Mouse (Mus musculus) thymus, adult 2 months (tissue): ENCODE results near the gene Ethe1. TPM values are rescaled to one million over a fixed set of nuclear protein-coding genes. Genes with fewer than 3 reads are reported as not detected.

Source experiments
- DNase-seq: peaks from one replicate; pipeline ENCODE4 v3.0.0; 2021
- H3K27ac ChIP-seq: fragments of 200-500 bp; 2 replicates; pipeline ENCODE4 v1.5.1; 2012; ENCODE audit warnings: low read length, control low read depth; ENCODE audit not compliant: control insufficient read depth, insufficient read depth
- H3K27me3 ChIP-seq: fragments of 200-500 bp; 2 replicates; pipeline ENCODE4 v1.6.1; 2012; ENCODE audit warnings: mild to moderate bottlenecking, low read length, moderate library complexity, mixed read lengths; ENCODE audit not compliant: control insufficient read depth, insufficient read depth
- H3K36me3 ChIP-seq: fragments of 200-500 bp; 2 replicates; pipeline ENCODE4 v1.6.1; 2012; ENCODE audit warnings: mild to moderate bottlenecking, low read length, moderate library complexity; ENCODE audit not compliant: control insufficient read depth, insufficient read depth
- H3K4me1 ChIP-seq: fragments of 200-500 bp; replicated peaks from 2 replicates; pipeline ENCODE4 v1.6.1; 2012; ENCODE audit warnings: low read length; ENCODE audit not compliant: control insufficient read depth, insufficient read depth
- H3K4me3 ChIP-seq: fragments of 200-500 bp; 2 replicates; pipeline ENCODE4 v1.5.1; 2012; ENCODE audit warnings: mild to moderate bottlenecking, low read length, control low read depth, moderate library complexity; ENCODE audit not compliant: control insufficient read depth, insufficient read depth
- CTCF ChIP-seq: fragments of 200-500 bp; IDR thresholded peaks from 2 replicates; pipeline ENCODE4 v1.5.1; 2012; ENCODE audit warnings: mild to moderate bottlenecking, control low read depth, low read length, moderate library complexity, borderline replicate concordance; ENCODE audit not compliant: control insufficient read depth, poor library complexity, insufficient read depth; ENCODE audit errors: extremely low read depth
- POLR2A ChIP-seq: fragments of 200-500 bp; IDR thresholded peaks from 2 replicates; pipeline ENCODE4 v1.6.1; 2012; ENCODE audit warnings: mild to moderate bottlenecking, low read length, control low read depth, moderate library complexity; ENCODE audit not compliant: control insufficient read depth, poor library complexity, insufficient read depth; ENCODE audit errors: extremely low read depth
- WGBS: fragments of 180-500 bp; shearing (Covaris S2); methylation state at CpG from one replicate; pipeline ENCODE4 v1.1.7; 2018; 5-methylcytosine and 5-hydroxymethylcytosine counted together
- polyA plus RNA-seq: library from polyadenylated mRNA; depleted of rRNA; stranded (reverse); fragments of >200 nt; gene quantifications from 2 replicates; pipeline ENCODE4 v1.2.3, GENCODE M21; 2012; rRNA removed

Ethe1 gene
- polyA plus RNA-seq: 43.3 and 45.9 TPM in 2 replicates

DNA sequence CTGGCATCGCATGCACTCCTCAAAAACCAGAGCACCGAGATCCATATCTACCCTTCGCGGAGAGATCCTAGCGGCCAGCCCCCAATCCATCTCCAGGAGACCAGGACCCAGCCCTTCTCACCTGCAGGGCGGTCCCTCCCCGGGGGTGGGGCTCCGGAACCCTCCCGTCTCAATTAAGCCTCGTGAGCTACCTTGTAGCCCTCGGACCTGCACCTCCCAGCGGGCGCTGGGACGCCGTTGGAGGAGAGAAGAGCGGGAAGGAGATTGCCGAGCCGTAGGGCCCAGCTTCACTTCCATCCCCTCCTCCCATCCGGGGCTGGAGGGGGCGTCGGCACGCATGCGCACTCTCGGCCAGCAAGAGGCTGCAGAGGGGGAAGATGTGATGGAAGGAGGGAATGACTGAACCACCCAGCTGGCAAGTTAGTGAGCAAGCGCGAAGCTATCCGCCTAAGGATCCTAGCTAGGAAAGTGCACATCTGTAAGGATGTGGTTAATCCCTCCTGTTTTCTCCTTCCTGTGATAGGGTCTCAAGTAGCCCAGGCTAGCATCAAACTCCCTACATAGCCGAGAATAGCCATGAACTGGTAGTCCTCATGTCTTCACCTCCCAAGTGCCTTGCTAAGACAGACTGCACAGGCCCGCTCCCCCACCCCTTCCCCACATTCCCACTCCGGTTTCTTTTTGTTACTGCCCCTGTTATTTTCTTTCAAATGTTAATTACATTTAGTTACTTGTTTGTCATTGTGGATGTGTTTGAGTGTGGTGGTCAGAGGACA is at the start of gene Ethe1, which contains the start of gene Zfp575:
TSS of gene Ethe1 (plus strand) at position 214 of the 776 bp plus-strand sequence.
TSS of gene Zfp575 (minus strand) at position 312 of the 776 bp plus-strand sequence.
- Histone ChIP-seq H3K4me1 (peaks cover 13% of the 10 kb centered on the region), H3K27ac (no peak within 1 kb of the TSS), H3K4me3 (peak within 1 kb of the TSS; percentile 29), H3K36me3 (no peaks in the 10 kb centered on the region), H3K27me3 (no peaks in the 10 kb centered on the region)
- WGBS: 19% methylated on average over 30 of the region's 30 CpGs
- no peak for TF ChIP-seq CTCF
- no peak for TF ChIP-seq POLR2A
- peak; percentile 60 for DNase-seq

DNA sequence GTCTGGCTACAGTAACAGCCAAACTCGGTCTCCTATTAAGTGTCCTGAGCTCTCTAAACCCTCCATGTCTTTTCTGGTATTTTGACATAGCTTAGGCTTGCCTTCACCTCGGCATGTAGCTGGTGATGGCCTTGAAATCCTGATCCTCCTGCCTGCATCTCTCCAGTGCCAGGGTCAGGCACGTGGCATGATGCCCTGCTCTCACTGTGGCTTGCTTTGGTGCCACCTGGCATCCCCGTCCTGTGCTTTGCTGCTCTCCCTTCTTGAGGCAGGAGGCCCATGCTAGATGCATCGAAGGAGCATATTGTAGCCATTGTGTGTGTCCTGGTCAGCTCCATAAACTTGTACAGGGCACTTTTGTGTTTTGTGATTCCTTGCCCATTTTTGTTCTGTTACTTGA is 49.8 kb upstream of the Ethe1 start:
- Histone ChIP-seq H3K36me3 (peaks cover 7% of the 10 kb centered on the region; the same call in 1 of the 2 replicates), H3K4me3 (no peak overlapping the region), H3K27ac (no peak overlapping the region), H3K4me1 (no peaks in the 10 kb centered on the region), H3K27me3 (no peaks in the 10 kb centered on the region)
- no peak for TF ChIP-seq CTCF
- no peak for TF ChIP-seq POLR2A
- DNase-seq: no peak
- 80% methylated on average over 5 of the region's 5 CpGs for WGBS

DNA sequence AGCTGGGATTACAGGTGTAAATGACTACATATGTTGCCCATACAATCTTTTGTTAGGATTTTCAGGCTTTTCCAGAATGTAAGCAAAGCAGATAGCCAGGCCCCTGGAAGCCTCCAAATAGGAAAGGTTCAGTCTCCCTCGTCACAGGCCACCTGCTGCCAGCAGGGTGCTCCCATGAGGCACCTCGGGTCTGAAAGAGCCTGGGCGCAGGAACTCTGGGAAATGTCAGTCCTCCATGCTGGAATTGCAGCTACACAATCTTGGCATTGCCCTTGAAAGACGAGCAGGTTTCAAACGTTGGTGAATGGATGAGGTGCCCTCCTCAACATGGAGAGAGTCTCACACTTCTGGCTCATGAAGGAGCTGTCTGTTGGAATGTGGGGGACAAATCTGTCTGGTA is 49.2 kb upstream of the Ethe1 start:
- Histone ChIP-seq H3K4me3 (no peak overlapping the region), H3K36me3 (peaks cover 7% of the 10 kb centered on the region; the same call in 1 of the 2 replicates), H3K27ac (no peak overlapping the region), H3K4me1 (no peaks in the 10 kb centered on the region), H3K27me3 (no peaks in the 10 kb centered on the region)
- TF ChIP-seq POLR2A: no peak
- no peak for TF ChIP-seq CTCF
- DNase-seq: no peak
- 58% methylated on average over 5 of the region's 5 CpGs for WGBS

DNA sequence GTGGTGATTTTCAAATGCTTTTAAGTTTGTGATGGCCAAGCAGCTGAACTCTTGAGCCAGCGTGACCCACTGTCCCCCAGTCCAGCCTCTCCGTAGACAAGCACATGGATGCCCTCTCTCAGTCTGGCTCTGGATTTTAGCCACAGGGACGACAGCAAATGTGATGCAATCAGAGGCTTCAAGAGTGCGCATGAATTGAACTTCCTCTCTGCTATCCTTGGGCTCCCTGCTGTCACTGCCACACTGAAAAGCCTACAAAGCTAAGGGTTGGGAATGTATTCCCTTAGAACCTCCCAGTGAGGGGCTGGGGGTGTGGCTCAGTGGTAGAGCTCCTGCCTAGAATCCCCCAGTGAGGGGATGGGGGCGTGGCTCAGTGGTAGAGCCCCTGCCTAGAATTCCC is 48.6 kb upstream of the Ethe1 start:
- no peak for TF ChIP-seq POLR2A
- no peak for TF ChIP-seq CTCF
- Histone ChIP-seq H3K4me1 (no peaks in the 10 kb centered on the region), H3K36me3 (peaks cover 5% of the 10 kb centered on the region; the same call in 1 of the 2 replicates), H3K4me3 (no peak overlapping the region), H3K27ac (no peak overlapping the region), H3K27me3 (no peaks in the 10 kb centered on the region)
- no peak for DNase-seq
- WGBS: 85% methylated on average over 5 of the region's 5 CpGs

DNA sequence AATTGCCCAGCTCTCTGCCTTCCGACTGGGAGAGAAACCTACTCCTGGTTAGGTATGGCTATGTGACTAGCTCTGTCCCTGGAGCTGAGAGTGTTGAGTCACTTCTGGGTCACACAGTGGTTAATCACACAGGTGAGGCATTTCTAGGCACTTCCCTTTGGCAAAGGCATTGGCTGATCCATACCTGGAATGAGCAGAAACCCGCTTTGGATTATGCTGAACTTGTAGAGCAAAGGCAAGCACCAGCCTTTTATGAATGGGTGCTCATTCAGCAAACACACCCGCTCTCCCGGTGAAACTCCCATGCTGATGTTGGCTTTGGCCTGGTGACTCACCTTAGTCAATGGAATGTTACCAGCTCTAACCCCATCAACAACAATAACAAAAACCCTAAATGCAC is 47.7 kb upstream of the Ethe1 start:
- no peaks in the 10 kb centered on the region for H3K36me3 ChIP-seq
- TF ChIP-seq POLR2A: no peak
- TF ChIP-seq CTCF: no peak
- no peaks in the 10 kb centered on the region for H3K27me3 ChIP-seq
- H3K4me3 ChIP-seq: no peak overlapping the region
- WGBS: 95% methylated on average over 4 of the region's 4 CpGs
- H3K27ac ChIP-seq: no peak overlapping the region
- no peak for DNase-seq
- H3K4me1 ChIP-seq: no peaks in the 10 kb centered on the region

DNA sequence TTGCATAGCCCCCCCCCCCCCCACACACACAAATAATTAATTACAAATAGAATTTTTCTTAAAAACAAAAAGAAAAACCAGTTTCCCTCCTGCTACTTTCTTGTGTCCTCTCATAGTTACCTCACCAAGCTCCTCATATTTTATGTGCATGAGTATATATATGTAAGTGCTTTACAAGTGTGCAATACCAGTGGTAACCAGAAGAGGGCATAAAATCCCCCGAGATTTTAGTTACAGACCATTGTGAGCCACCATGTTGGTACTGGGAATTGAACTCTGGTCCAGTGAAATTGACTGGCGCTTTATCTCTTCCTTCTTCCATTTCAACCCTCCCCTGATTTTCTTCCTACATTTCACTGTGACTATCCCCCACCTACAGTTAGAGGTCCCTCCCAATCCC is 42.8 kb upstream of the Ethe1 start:
- DNase-seq: no peak
- no peaks in the 10 kb centered on the region for H3K36me3 ChIP-seq
- 88% methylated on average over 2 of the region's 2 CpGs for WGBS

DNA sequence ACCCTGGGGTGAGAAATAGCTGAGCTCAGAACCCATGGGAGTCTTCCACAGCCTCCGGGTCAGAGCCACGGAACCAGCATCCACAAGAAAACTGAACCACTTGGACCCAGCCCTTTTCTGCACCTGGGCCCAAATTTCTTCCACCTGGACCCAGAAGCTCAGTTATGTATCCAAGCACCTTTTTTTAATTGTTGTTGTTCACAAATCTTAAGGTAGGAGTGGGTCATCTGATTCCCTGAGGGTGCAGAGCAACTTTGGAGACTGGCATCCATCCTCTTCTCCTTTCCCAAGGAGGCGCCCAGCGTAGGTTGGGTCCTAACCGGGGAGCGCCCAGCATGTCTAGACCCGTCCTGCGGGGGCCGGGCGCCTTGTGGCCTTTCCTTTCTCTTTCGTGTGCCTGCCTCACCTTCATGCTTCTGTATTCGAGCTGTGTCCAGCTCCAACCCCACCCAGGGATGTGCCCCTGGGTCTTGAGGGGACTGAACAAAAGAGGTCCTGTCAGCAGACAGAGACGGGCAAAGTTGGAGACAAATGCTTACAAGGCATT is 41.2 kb upstream of the Ethe1 start, which contains the start of the genes Pinlyp and Xrcc1:
TSS of gene Pinlyp (minus strand) at position 51 of the 547 bp plus-strand sequence.
TSS of gene Xrcc1 (plus strand) at position 222 of the 547 bp plus-strand sequence.
- WGBS: 57% methylated on average over 13 of the region's 13 CpGs

More for the DNA sequence above, 42.8 kb upstream of the Ethe1 start:
- H3K27me3 ChIP-seq: no peaks in the 10 kb centered on the region
- H3K27ac ChIP-seq: no peak overlapping the region
- no peak overlapping the region for H3K4me3 ChIP-seq
- peaks cover 12% of the 10 kb centered on the region for H3K4me1 ChIP-seq
- TF ChIP-seq CTCF (no peak), POLR2A (no peak)

More for the DNA sequence above, 41.2 kb upstream of the Ethe1 start, which contains the start of the genes Pinlyp and Xrcc1:
- Histone ChIP-seq H3K4me1 (peaks cover 12% of the 10 kb centered on the region), H3K4me3 (peak within 1 kb of the TSS; percentile 87), H3K27ac (no peak within 1 kb of the TSS; the same call in 1 of the 2 replicates), H3K27me3 (no peaks in the 10 kb centered on the region), H3K36me3 (no peaks in the 10 kb centered on the region)
- DNase-seq: peak; percentile 16
- TF ChIP-seq CTCF (no peak), POLR2A (no peak)
